Mouse (Mus musculus) midbrain, embryonic 16.5 days (tissue): ENCODE data around the gene Sipa1l2. TPM values are rescaled to one million over a fixed set of nuclear protein-coding genes. Genes with fewer than 3 reads are reported as not detected.

Experiments used
- ATAC-seq: fragments of 200-750 bp; cut with Nextera tagmentation; 2 replicates; pipeline ENCODE4 v1.8.0; 2017; ENCODE audit warnings: moderate TSS enrichment
- H3K27ac ChIP-seq: fragments of 300-500 bp; sonication (generic); 2 replicates; pipeline ENCODE4 v1.5.1; 2014; ENCODE audit warnings: mild to moderate bottlenecking, low read length, mixed read lengths
- H3K27me3 ChIP-seq: fragments of 300-500 bp; sonication (generic); 2 replicates; pipeline ENCODE4 v1.6.1; 2014; ENCODE audit warnings: low read depth, low read length, mixed read lengths; ENCODE audit not compliant: control insufficient read depth, insufficient read depth
- H3K36me3 ChIP-seq: fragments of 300-500 bp; sonication (generic); 2 replicates; pipeline ENCODE4 v1.6.1; 2014; ENCODE audit warnings: mild to moderate bottlenecking, low read length, moderate library complexity, mixed read lengths; ENCODE audit not compliant: control insufficient read depth, insufficient read depth
- H3K4me1 ChIP-seq: fragments of 300-500 bp; sonication (generic); 2 replicates; pipeline ENCODE4 v1.6.1; 2014; ENCODE audit warnings: mild to moderate bottlenecking, low read length, mixed read lengths; ENCODE audit not compliant: control insufficient read depth, insufficient read depth
- H3K4me2 ChIP-seq: fragments of 300-500 bp; sonication (generic); 2 replicates; pipeline ENCODE4 v1.6.1; 2014; ENCODE audit warnings: mild to moderate bottlenecking, low read length, mixed read lengths
- H3K4me3 ChIP-seq: fragments of 300-500 bp; sonication (generic); 2 replicates; pipeline ENCODE4 v1.5.1; 2014; ENCODE audit warnings: low read depth, mild to moderate bottlenecking, low read length, moderate library complexity, mixed read lengths
- H3K9ac ChIP-seq: fragments of 300-500 bp; sonication (generic); 2 replicates; pipeline ENCODE4 v1.6.1; 2014; ENCODE audit warnings: low read depth, low read length, mixed read lengths
- H3K9me3 ChIP-seq: fragments of 300-500 bp; sonication (generic); replicated peaks from 2 replicates; pipeline ENCODE4 v1.6.1; 2014; ENCODE audit warnings: mild to moderate bottlenecking, low read length, mixed read lengths; ENCODE audit not compliant: control insufficient read depth, poor library complexity, severe bottlenecking
- WGBS: fragments of 180-500 bp; shearing (Covaris S2); extraction: QIAGEN DNeasy Blood & Tissue Kit; methylation state at CpG from one replicate; pipeline ENCODE4 v1.1.7; 2014; 5-methylcytosine and 5-hydroxymethylcytosine counted together
- polyA plus RNA-seq: library from polyadenylated mRNA; unstranded; fragments of >200 nt; fragmentation: Nextera tagmentation; extraction: Ambion mirVana; gene quantifications from 2 replicates; pipeline ENCODE4 v1.2.1, GENCODE M21; 2015

Gene Sipa1l2
- polyA plus RNA-seq, 1 experiment from 2014 or later: 21.7 TPM

- Histone ChIP-seq H3K4me2 (no peak overlapping the region), H3K9me3 (no peaks in the 10 kb centered on the region), H3K4me1 (no peaks in the 10 kb centered on the region; the same call in 1 of the 2 replicates), H3K9ac (no peak overlapping the region), H3K4me3 (no peak overlapping the region), H3K27ac (no peak overlapping the region), H3K27me3 (no peaks in the 10 kb centered on the region), H3K36me3 (no peaks in the 10 kb centered on the region)
- WGBS: 60% methylated on average over 7 of the region's 7 CpGs
- ATAC-seq: no peak
Observed at GRCm38 (mm10) chr8:125586587-125586986, 17.0 kb upstream of the Sipa1l2 start.

GRCm38 (mm10) chr8:125584276-125584675, 14.7 kb upstream of the Sipa1l2 start:
- WGBS: 71% methylated on average over 3 of the region's 3 CpGs
- ATAC-seq: no peak
- H3K4me2 ChIP-seq: no peak overlapping the region
- H3K36me3 ChIP-seq: no peaks in the 10 kb centered on the region
- no peak overlapping the region for H3K4me3 ChIP-seq
- H3K9ac ChIP-seq: no peak overlapping the region
- H3K27ac ChIP-seq: no peak overlapping the region
- H3K9me3 ChIP-seq: no peaks in the 10 kb centered on the region
- no peaks in the 10 kb centered on the region for H3K4me1 ChIP-seq
- H3K27me3 ChIP-seq: no peaks in the 10 kb centered on the region

GRCm38 (mm10) chr8:125580426-125580825, 10.8 kb upstream of the Sipa1l2 start:
- Histone ChIP-seq H3K4me1 (no peaks in the 10 kb centered on the region), H3K4me3 (no peak overlapping the region), H3K27ac (no peak overlapping the region), H3K27me3 (no peaks in the 10 kb centered on the region), H3K4me2 (no peak overlapping the region), H3K9me3 (no peaks in the 10 kb centered on the region), H3K36me3 (no peaks in the 10 kb centered on the region), H3K9ac (no peak overlapping the region)
- no peak for ATAC-seq
- WGBS: 93% methylated on average over 5 of the region's 5 CpGs

- Histone ChIP-seq H3K9ac (no peak overlapping the region), H3K9me3 (no peaks in the 10 kb centered on the region), H3K4me2 (no peak overlapping the region), H3K4me1 (no peaks in the 10 kb centered on the region), H3K36me3 (no peaks in the 10 kb centered on the region), H3K27ac (no peak overlapping the region), H3K4me3 (no peak overlapping the region), H3K27me3 (no peaks in the 10 kb centered on the region)
- WGBS: 84% methylated on average over 4 of the region's 4 CpGs
- no peak for ATAC-seq
Observed at GRCm38 (mm10) chr8:125576127-125576526, 6.5 kb upstream of the Sipa1l2 start.

GRCm38 (mm10) chr8:125574280-125574679, 4.7 kb upstream of the Sipa1l2 start:
- no peak for ATAC-seq
- H3K9ac ChIP-seq: no peak overlapping the region
- 25% methylated on average over 4 of the region's 4 CpGs for WGBS
- no peaks in the 10 kb centered on the region for H3K27me3 ChIP-seq
- no peak overlapping the region for H3K4me2 ChIP-seq
- no peaks in the 10 kb centered on the region for H3K36me3 ChIP-seq
- no peak overlapping the region for H3K27ac ChIP-seq
- H3K4me3 ChIP-seq: no peak overlapping the region
- no peaks in the 10 kb centered on the region for H3K9me3 ChIP-seq
- H3K4me1 ChIP-seq: peaks cover 3% of the 10 kb centered on the region; the same call in 1 of the 2 replicates

- Histone ChIP-seq H3K9me3 (no peaks in the 10 kb centered on the region), H3K4me3 (no peak overlapping the region), H3K4me2 (no peak overlapping the region), H3K27me3 (no peaks in the 10 kb centered on the region), H3K4me1 (peaks cover 14% of the 10 kb centered on the region), H3K9ac (no peak overlapping the region), H3K36me3 (no peaks in the 10 kb centered on the region), H3K27ac (no peak overlapping the region)
- 96% methylated on average over 4 of the region's 4 CpGs for WGBS
- no peak for ATAC-seq
Observed at GRCm38 (mm10) chr8:125572246-125572645, 2.6 kb upstream of the Sipa1l2 start.

GRCm38 (mm10) chr8:125570835-125571465, 1.3 kb upstream of the Sipa1l2 start:
- Histone ChIP-seq H3K36me3 (no peaks in the 10 kb centered on the region), H3K4me3 (no peak overlapping the region), H3K4me2 (no peak overlapping the region), H3K9me3 (no peaks in the 10 kb centered on the region), H3K9ac (no peak overlapping the region), H3K27me3 (no peaks in the 10 kb centered on the region), H3K4me1 (peaks cover 26% of the 10 kb centered on the region), H3K27ac (no peak overlapping the region)
- 76% methylated on average over 12 of the region's 12 CpGs for WGBS
- ATAC-seq: no peak

- H3K4me1 ChIP-seq: peaks cover 30% of the 10 kb centered on the region
- 13% methylated on average over 13 of the region's 13 CpGs for WGBS
Observed at GRCm38 (mm10) chr8:125570389-125570788, 781 bp upstream of the Sipa1l2 start.

GRCm38 (mm10) chr8:125568851-125569532, 616 bp downstream of the Sipa1l2 start:
- under 1% methylated on average over 39 of the region's 39 CpGs for WGBS
- Histone ChIP-seq H3K4me1 (peaks cover 32% of the 10 kb centered on the region), H3K4me3 (peak overlapping the region; percentile 74), H3K4me2 (peak overlapping the region; percentile 62), H3K9ac (peak overlapping the region; percentile 80), H3K27ac (peak overlapping the region; percentile 76), H3K27me3 (no peaks in the 10 kb centered on the region), H3K36me3 (no peaks in the 10 kb centered on the region), H3K9me3 (no peaks in the 10 kb centered on the region)
- peak; percentile 16; the same call in 1 of the 2 replicates for ATAC-seq

More at GRCm38 (mm10) chr8:125570389-125570788, 781 bp upstream of the Sipa1l2 start:
- no peaks in the 10 kb centered on the region for H3K36me3 ChIP-seq
- H3K9me3 ChIP-seq: no peaks in the 10 kb centered on the region
- H3K4me2 ChIP-seq: peak overlapping the region; percentile 91
- no peak for ATAC-seq
- H3K4me3 ChIP-seq: peak overlapping the region; percentile 74
- H3K27me3 ChIP-seq: no peaks in the 10 kb centered on the region
- peak overlapping the region; percentile 73 for H3K9ac ChIP-seq
- peak overlapping the region; percentile 43; the same call in 1 of the 2 replicates for H3K27ac ChIP-seq
